Mouse (Mus musculus): ENCODE data around the gene Elmo1.

- no peak for TF ChIP-seq CTCF (IDR thresholded peaks at IDR 0.05; ENCODE audit: insufficient read depth, low read depth, low read length)
- no peak for TF ChIP-seq POLR2A (IDR thresholded peaks at IDR 0.05; ENCODE audit: insufficient read depth, low read depth, low read length)
Observed at GRCm38 (mm10) chr13:20136753-20137152, 46.4 kb downstream of the Elmo1 start.

Data from olfactory bulb, adult 2 months (tissue).